Mouse (Mus musculus): ENCODE data around the gene Jph4.

GRCm38 (mm10) chr14:55125711-55126110 is 9.0 kb upstream of the Jph4 start:
- TF ChIP-seq POLR2A (IDR thresholded peaks at IDR 0.05; ENCODE audit: low read depth, low read length) = no peak
- TF ChIP-seq CTCF (IDR thresholded peaks at IDR 0.05; ENCODE audit: extremely low read depth, insufficient read depth, insufficient read length, insufficient replicate concordance) = no peak

Measured in spleen, adult 2 months (tissue).